Mouse (Mus musculus) layer of hippocampus, adult 8-10 months (tissue): Measurements from ENCODE around the gene Trim66. TPM values are rescaled to one million over a fixed set of nuclear protein-coding genes. Genes with fewer than 3 reads are reported as not detected.

Experiments used
- DNase-seq, 2 experiments: peaks; one replicate each; pipeline ENCODE4 v3.0.0; 2022; ENCODE audit warnings: low spot score in 2 of 2
- microRNA-seq, 2 experiments: library from miRNA; unstranded; fragments of <30 nt; microRNA quantifications; one replicate each; pipeline ENCODE4 v1.2.0; 2022
- total RNA-seq, 4 experiments: library from RNA; stranded (reverse); gene quantifications; 2 replicates each; pipeline ENCODE4 v1.2.4; 2022

Trim66 gene
- total RNA-seq, 4 experiments from 2014 or later = 7.6 to 10.6 (median 9.0) TPM

- no peak for DNase-seq
Measured at GRCm38 (mm10) chr7:109454856-109455255, 53.1 kb downstream of the Trim66 start.

- no peak for DNase-seq
Measured at GRCm38 (mm10) chr7:109448060-109448459, 59.9 kb downstream of the Trim66 start.

- DNase-seq = peak in 1 of 2 experiments; percentile 65
Measured at GRCm38 (mm10) chr7:109445012-109445411, 62.9 kb downstream of the Trim66 start.

GRCm38 (mm10) chr7:109442739-109443138 is 65.2 kb downstream of the Trim66 start:
- no peak for DNase-seq

- DNase-seq = no peak
Measured at GRCm38 (mm10) chr7:109440697-109441269, 67.2 kb downstream of the Trim66 start.

- DNase-seq = peak in 1 of 2 experiments; percentile 19
Measured at GRCm38 (mm10) chr7:109438781-109439591, 68.9 kb downstream of the Trim66 start, which contains the start of gene Stk33. Gene Stk33, minus strand, starts transcription at chr7:109439081.

- DNase-seq = no peak
Measured at GRCm38 (mm10) chr7:109424422-109425159, 83.3 kb downstream of the Trim66 start.

GRCm38 (mm10) chr7:109422803-109423202 is 85.1 kb downstream of the Trim66 start:
- DNase-seq = no peak

- peak; percentile 20 for DNase-seq
Measured at GRCm38 (mm10) chr7:109405491-109405890, 102.4 kb downstream of the Trim66 start.

- DNase-seq = no peak
Measured at GRCm38 (mm10) chr7:109399299-109399698, 108.6 kb downstream of the Trim66 start.

Small RNA genes within 50 kb of the gene (microRNA-seq; reads per million reads assigned to microRNA genes)
- gene Gm47284 = 0 reads per million in 2 experiments

Other genes with a start within 250 kb of the Trim66 start
- 1 to 10 TPM in 3 of 4 experiments, under 1 TPM in 1; 0.87 to 2.1 (median 1.3) TPM for gene Stk33, start 69.1 kb downstream of the Trim66 start, total RNA-seq
- gene Rpl27a, start 11.0 kb upstream of the Trim66 start, total RNA-seq = 100 to 1,000 TPM; 130 to 179 (median 148) TPM
- gene St5, start 195.5 kb upstream of the Trim66 start, total RNA-seq = 10 to 100 TPM; 33.1 to 57.0 (median 46.1) TPM
- 1 to 10 TPM; 4.3 to 9.7 (median 6.4) TPM for gene Akip1, start 195.6 kb upstream of the Trim66 start, total RNA-seq
- gene BC051019, start 215.7 kb upstream of the Trim66 start, total RNA-seq = under 1 TPM in 1 of 4 experiments, not detected in 3; 0.92 TPM
- not detected for gene Ascl3, start 223.6 kb upstream of the Trim66 start, total RNA-seq
- 100 to 1,000 TPM in 2 of 4 experiments, 10 to 100 TPM in 2; 98.5 to 101 (median 99.8) TPM for gene Tmem9b, start 244.7 kb upstream of the Trim66 start, total RNA-seq